Mouse (Mus musculus): ENCODE results near the gene Msantd1. TPM values are rescaled to one million over a fixed set of nuclear protein-coding genes. Genes with fewer than 3 reads are reported as not detected.

Msantd1 gene
- total RNA-seq, 4 experiments from 2014 or later, result 0.10 to 0.56 (median 0.20) TPM

DNA sequence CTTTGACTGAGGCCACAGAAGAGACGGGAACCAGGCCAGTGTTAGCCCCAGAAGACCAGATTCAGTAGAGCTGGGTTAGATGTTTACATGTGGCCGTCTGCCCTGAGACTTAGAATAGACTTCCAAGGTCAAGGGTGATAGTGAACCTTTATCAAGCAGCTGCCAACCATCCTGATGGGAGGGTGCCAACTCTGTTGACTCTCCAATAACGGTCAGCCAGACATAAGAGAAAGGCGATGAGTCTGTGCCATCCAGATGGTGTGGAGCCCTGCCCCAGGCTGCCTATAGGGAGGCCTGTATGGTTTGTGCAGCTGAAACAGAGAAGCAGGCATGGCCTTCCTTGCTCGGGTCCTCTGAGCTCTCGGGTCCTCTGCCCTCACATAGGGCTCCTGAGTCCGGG lies 16.7 kb downstream of the Msantd1 start:
- DNase-seq (ENCODE audit: low spot score in 2 of 2), result peak in 1 of 2 experiments; percentile 14

GRCm38 (mm10) chr5:34927648-34928047 lies 19.8 kb downstream of the Msantd1 start:
- DNase-seq (ENCODE audit: low spot score in 2 of 2), result no peak

GRCm38 (mm10) chr5:34930151-34930975 lies 22.6 kb downstream of the Msantd1 start:
- DNase-seq (ENCODE audit: low spot score in 2 of 2), result no peak

DNA sequence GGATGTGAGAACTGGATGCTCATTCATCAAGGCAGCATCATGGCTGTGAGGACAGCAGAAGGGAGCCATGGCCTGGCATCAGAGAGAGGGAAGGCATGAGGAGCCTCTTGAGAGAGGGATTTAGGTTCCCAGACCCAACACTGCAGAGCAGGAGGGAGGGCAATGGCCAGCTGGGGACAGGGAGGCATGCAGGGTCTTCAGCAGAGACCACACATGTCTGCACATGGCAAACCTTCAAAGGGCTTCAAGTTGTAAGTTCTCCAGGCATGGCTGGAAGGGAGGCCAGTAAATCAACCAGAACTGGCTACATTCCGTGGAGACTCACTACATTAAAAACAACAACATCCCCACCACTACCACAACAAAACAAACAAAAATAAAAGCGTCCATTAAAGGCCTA lies 23.3 kb downstream of the Msantd1 start:
- no peak for DNase-seq (ENCODE audit: low spot score in 2 of 2)

- peak in 1 of 2 experiments; percentile 17 for DNase-seq (ENCODE audit: low spot score in 2 of 2)
These were observed 24.0 kb downstream of the Msantd1 start for GRCm38 (mm10) chr5:34931516-34932457.

DNA sequence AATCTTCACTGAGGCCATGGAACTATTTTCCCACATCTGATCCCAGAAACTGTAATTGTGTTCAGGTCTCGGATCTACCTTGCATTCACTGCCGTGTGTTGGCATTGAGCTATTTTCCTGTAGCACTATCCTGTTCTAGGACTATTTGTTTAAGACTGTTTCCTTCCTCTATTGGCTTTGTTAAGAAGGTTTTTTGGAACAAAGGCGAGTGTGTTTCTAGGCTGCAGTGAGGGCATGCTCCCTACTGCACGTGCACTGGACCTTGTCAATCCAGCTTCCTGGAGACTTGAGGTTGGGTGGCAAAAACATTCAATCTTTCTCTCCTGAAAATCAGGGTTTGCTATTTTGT lies 24.6 kb downstream of the Msantd1 start:
- DNase-seq (ENCODE audit: low spot score in 2 of 2), result no peak

- no peak for DNase-seq (ENCODE audit: low spot score in 2 of 2)
These were observed 25.6 kb downstream of the Msantd1 start for GRCm38 (mm10) chr5:34933461-34933860.

GRCm38 (mm10) chr5:34941710-34942470 lies 34.1 kb downstream of the Msantd1 start:
- no peak for DNase-seq (ENCODE audit: low spot score in 2 of 2)

DNA sequence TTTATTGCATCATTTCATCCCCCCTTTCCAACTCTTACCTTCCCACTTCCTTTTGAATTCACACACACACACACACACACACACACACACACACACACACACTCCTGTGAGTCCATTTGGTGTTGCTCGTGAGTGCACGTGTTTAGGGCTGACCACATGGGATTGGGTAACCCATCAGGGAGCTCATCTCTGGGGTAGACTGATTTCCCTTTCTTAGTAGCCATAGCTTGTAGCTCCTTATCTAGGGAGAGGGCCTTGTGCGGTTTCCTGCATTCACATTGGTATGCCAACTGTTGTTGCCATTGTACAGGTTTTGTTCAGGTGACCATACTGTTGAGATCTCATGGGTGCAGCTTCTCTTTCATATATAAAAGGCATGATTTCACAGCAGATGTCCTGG lies 35.6 kb downstream of the Msantd1 start:
- no peak for DNase-seq (ENCODE audit: low spot score in 2 of 2)

GRCm38 (mm10) chr5:34948861-34949760 lies 41.3 kb downstream of the Msantd1 start, which contains the start of gene Rgs12:
TSS of gene Rgs12 (plus strand) at chr5:34949445.
- DNase-seq (ENCODE audit: low spot score in 2 of 2), result peak; percentile 67 to 73

DNA sequence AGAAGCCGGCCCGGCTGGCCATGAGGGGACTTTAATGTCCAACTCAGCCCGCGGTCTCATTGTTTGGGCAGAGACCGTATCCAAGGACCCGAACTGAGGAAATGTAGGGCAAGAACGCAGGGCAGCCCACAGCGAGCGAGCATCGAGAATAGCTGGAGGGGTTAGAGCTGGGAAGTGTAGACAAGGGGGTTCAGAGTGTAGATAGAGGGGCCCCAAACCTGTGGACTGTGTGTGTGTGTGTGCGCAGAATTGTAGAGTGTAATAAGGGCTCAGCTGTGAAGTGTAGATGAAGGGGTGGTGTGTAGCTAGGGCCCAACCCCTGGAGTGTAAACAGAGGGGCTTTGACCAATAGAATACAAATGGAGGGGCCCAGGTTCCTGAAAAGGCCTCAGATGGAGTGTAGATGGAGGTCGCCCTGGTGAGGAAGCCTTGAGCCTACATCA lies 42.0 kb downstream of the Msantd1 start:
- no peak for DNase-seq (ENCODE audit: low spot score in 2 of 2)

DNA sequence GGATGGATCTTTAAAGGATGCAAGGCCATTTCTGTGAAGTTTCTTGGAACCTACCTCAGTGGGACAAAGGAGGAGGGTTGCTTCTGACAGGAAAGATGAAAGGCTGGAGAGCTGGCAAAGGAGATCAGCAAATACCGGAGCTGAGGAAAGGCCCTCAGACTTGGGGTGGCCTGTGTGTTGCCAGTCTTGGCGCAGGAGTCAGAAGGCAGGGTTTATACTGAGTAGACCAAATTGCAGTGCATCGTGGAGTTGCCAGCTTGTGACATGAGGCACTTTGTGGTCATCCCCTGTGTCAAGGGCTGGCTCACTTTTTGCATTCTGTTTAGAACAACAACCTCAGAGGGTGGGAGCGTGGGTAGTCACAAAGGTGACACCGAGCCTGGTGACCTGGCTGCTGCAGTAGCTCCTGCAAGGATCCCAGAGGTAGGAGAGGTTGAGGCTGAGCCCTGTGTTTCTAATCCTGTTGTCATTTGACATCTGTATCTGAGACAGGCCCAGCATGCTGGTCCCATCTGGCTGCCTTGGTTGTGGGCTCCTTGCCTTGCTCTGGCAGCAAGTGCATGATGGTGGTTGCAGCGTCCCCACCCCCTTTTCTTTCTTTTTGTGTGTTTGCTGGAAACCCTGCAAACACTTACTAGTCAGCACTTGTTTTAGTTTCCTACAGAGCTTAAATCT lies 42.8 kb downstream of the Msantd1 start:
- no peak for DNase-seq (ENCODE audit: low spot score in 2 of 2)

DNA sequence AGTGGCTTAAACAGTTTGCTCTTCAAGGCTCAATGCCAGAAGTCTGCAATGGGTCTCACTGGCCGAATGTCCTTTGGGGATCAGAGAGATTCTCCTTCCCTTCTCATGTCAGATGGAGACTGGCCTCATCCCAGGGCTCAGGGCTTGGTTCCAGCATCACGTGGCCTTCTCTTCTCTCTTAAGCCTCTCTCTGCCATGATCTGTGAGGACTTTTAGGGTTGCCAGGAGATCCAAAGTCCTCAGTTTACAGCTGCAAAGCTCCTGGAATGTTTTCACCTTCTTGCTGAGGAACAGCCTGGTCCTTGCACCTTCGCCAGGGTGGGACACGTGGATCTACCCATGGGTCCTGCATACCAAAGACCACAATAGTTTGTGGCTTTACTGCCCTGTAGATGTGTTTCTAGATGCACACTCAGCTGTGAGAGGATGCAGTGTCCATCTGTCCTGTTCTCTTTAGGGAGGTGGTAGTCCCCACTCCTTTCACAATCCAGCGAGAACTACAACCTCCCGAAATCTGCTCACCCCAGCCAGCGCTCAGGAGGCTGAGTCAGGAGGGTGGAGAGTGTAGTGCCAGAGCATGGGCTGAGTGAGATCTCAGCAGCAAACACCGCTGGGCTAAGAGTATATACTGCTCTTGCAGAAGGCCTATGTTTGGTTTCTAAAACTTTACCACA lies 43.5 kb downstream of the Msantd1 start:
- DNase-seq (ENCODE audit: low spot score in 2 of 2), result peak in 1 of 2 experiments; percentile 24

- DNase-seq (ENCODE audit: low spot score in 2 of 2), result no peak
These were observed 46.7 kb downstream of the Msantd1 start for GRCm38 (mm10) chr5:34954508-34954907.

- peak in 1 of 2 experiments; percentile 17 for DNase-seq (ENCODE audit: low spot score in 2 of 2)
These were observed 47.8 kb downstream of the Msantd1 start for GRCm38 (mm10) chr5:34955630-34956029.

GRCm38 (mm10) chr5:34956151-34956550 lies 48.3 kb downstream of the Msantd1 start:
- DNase-seq (ENCODE audit: low spot score in 2 of 2), result no peak

GRCm38 (mm10) chr5:34957015-34957414 lies 49.2 kb downstream of the Msantd1 start:
- DNase-seq (ENCODE audit: low spot score in 2 of 2), result peak in 1 of 2 experiments; percentile 18

GRCm38 (mm10) chr5:34960021-34960420 lies 52.2 kb downstream of the Msantd1 start:
- no peak for DNase-seq (ENCODE audit: low spot score in 2 of 2)

GRCm38 (mm10) chr5:34965531-34965930 lies 57.7 kb downstream of the Msantd1 start:
- no peak for DNase-seq (ENCODE audit: low spot score in 2 of 2)
